Mouse (Mus musculus) embryonic facial prominence, embryonic 11.5 days (tissue): ENCODE measurements around the gene 2310034G01Rik. TPM values are rescaled to one million over a fixed set of nuclear protein-coding genes. Genes with fewer than 3 reads are reported as not detected.

Experiments
- ATAC-seq: fragments of 200-750 bp; cut with Nextera tagmentation; replicated peaks from 2 replicates; pipeline ENCODE4 v1.8.0; 2017; ENCODE audit warnings: low read depth; ENCODE audit not compliant: insufficient number of reproducible peaks, low FRiP score, low TSS enrichment
- DNase-seq: peaks from one replicate; pipeline ENCODE4 v3.0.0-alpha.2; 2015; ENCODE audit warnings: low spot score
- H3K27ac ChIP-seq: fragments of 300-500 bp; sonication (generic); replicated peaks from 2 replicates; pipeline ENCODE4 v1.5.1; 2014; ENCODE audit warnings: mild to moderate bottlenecking, low read depth, low read length, control low read depth
- H3K27me3 ChIP-seq: fragments of 300-500 bp; sonication (generic); 2 replicates; pipeline ENCODE4 v1.6.1; 2014; ENCODE audit warnings: mild to moderate bottlenecking, low read length, moderate library complexity, mixed read lengths; ENCODE audit not compliant: control insufficient read depth, insufficient read depth
- H3K36me3 ChIP-seq: fragments of 300-500 bp; sonication (generic); replicated peaks from 2 replicates; pipeline ENCODE4 v1.6.1; 2014; ENCODE audit warnings: low read depth, mild to moderate bottlenecking, low read length, moderate library complexity, mixed read lengths; ENCODE audit not compliant: control insufficient read depth, insufficient read depth
- H3K4me1 ChIP-seq: fragments of 300-500 bp; sonication (generic); 2 replicates; pipeline ENCODE4 v1.6.1; 2014; ENCODE audit warnings: low read length, mixed read lengths; ENCODE audit not compliant: control insufficient read depth, insufficient read depth
- H3K4me2 ChIP-seq: fragments of 300-500 bp; sonication (generic); 2 replicates; pipeline ENCODE4 v1.6.1; 2014; ENCODE audit warnings: low read depth, mild to moderate bottlenecking, control low read depth, low read length, moderate library complexity
- H3K4me3 ChIP-seq: fragments of 300-500 bp; sonication (generic); 2 replicates; pipeline ENCODE4 v1.5.1; 2014; ENCODE audit warnings: low read depth, low read length, control low read depth
- H3K9ac ChIP-seq: fragments of 300-500 bp; sonication (generic); replicated peaks from 2 replicates; pipeline ENCODE4 v1.6.1; 2014; ENCODE audit warnings: mild to moderate bottlenecking, control low read depth, low read length
- H3K9me3 ChIP-seq: fragments of 300-500 bp; sonication (generic); replicated peaks from 2 replicates; pipeline ENCODE4 v1.6.1; 2016; ENCODE audit warnings: mild to moderate bottlenecking, low read length, inconsistent platforms, mixed read lengths; ENCODE audit not compliant: control insufficient read depth
- WGBS: fragments of 180-500 bp; shearing (Covaris S2); extraction: QIAGEN DNeasy Blood & Tissue Kit; methylation state at CpG from one replicate; pipeline ENCODE4 v1.1.7; 2014; 5-methylcytosine and 5-hydroxymethylcytosine counted together
- polyA plus RNA-seq: library from polyadenylated mRNA; unstranded; fragments of >200 nt; fragmentation: Nextera tagmentation; extraction: Ambion mirVana; gene quantifications from 2 replicates; pipeline ENCODE4 v1.2.1, GENCODE M21; 2014

2310034G01Rik gene
- 1.1 and 2.0 TPM in 2 replicates for polyA plus RNA-seq

DNA sequence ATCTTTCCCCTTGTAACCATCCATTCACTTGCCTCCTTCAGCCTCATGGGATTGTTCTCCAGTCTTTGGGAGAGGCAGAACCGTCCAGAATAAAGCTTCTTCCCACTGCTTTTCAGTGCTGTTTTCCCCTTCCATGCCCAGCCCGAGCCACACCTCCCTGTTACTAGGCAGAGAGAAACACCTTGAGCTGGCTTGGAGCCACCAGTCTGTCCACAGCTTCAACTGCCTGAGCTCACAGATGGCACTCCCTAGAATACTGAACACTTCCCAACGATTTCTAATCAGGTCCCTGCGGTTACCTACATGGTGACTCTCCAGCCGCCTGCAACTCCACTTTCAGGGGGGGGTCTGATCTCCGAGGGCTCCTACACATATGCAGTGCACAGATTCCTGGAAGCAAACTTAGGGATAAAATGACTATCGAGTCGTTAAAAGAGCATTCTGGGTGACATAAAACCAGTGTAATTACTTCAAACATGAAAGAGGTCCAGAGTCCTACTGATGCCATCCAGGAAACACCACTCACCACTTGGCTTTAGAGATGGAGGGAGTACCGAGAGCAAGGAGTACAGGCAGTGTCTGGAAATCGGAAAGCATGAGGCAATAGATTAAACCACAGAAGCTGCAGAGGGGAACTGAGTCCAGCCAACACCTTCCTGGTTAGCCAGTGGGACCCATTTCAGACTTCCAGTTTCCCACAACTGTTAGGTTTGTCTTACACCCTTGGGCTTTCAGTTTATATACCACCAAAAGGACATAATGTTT is at the start of gene 2310034G01Rik:
Gene 2310034G01Rik, minus strand, starts transcription at position 135 of the 765 bp plus-strand sequence.
- Histone ChIP-seq H3K27ac (peak within 1 kb of the TSS; percentile 20; the same call in 1 of the 2 replicates), H3K27me3 (peaks cover 3% of the 10 kb centered on the region; the same call in 1 of the 2 replicates)

DNA sequence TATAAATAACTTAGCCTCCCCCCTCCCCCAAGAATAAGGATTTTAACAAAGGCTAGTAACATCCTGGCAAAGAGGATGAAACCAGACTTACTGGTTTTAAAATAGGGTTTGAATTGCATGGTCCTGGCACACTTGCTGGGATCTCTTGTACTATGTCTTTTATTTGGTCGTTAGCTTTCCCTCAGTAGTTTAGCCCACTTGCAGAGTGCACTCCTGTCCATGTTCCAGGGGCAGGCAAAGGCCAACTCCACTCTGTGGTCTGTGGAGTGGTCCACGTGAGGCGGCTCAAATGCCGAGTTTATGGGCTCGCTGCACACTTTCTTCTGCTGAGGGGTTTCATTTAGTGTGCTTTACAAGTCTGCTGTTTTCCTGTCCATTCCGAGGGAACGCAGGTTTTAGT is 49.8 kb upstream of the 2310034G01Rik start:
- H3K27me3 ChIP-seq = no peaks in the 10 kb centered on the region
- H3K27ac ChIP-seq = no peak overlapping the region
- no peaks in the 10 kb centered on the region; the same call in 1 of the 2 replicates for H3K36me3 ChIP-seq
- no peak overlapping the region for H3K4me2 ChIP-seq
- no peak for ATAC-seq
- H3K9ac ChIP-seq = no peak overlapping the region
- 79% methylated on average over 7 of the region's 7 CpGs for WGBS
- no peaks in the 10 kb centered on the region for H3K9me3 ChIP-seq
- H3K4me3 ChIP-seq = no peak overlapping the region
- DNase-seq = no peak
- H3K4me1 ChIP-seq = peaks cover 2% of the 10 kb centered on the region; the same call in 1 of the 2 replicates

More for the DNA sequence above, at the start of gene 2310034G01Rik:
- 67% methylated on average over 10 of the region's 10 CpGs for WGBS
- peak within 1 kb of the TSS; percentile 66 for H3K4me3 ChIP-seq
- no peaks in the 10 kb centered on the region for H3K36me3 ChIP-seq
- no peaks in the 10 kb centered on the region; the same call in 1 of the 2 replicates for H3K4me1 ChIP-seq
- DNase-seq (no peak), ATAC-seq (no peak)
- H3K9me3 ChIP-seq = no peaks in the 10 kb centered on the region
- peak within 1 kb of the TSS; percentile 85 for H3K9ac ChIP-seq
- H3K4me2 ChIP-seq = peak within 1 kb of the TSS; percentile 97

DNA sequence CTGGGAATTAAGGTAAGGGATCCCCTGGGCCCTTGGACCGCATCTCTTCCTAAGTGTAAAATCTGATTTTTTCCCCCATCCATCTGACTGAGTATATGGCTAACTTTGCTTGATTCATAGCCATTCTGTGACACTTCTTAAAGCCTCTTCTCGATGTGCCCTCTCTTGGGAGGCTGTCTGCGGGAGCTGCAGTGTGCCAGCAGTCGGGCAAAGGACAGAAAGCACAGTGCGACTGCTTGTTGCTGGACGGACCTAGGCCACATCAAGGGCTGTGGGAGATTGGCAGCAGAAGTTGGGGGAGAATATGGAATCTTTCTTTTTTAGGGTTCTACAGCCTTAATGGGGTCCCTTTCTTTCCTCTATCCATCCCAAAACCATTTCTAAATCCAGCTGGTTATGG is 49.3 kb upstream of the 2310034G01Rik start:
- no peak overlapping the region for H3K9ac ChIP-seq
- no peak for DNase-seq
- no peaks in the 10 kb centered on the region; the same call in 1 of the 2 replicates for H3K36me3 ChIP-seq
- H3K4me1 ChIP-seq = peaks cover 2% of the 10 kb centered on the region; the same call in 1 of the 2 replicates
- no peak overlapping the region for H3K4me3 ChIP-seq
- H3K4me2 ChIP-seq = no peak overlapping the region
- ATAC-seq = no peak
- H3K9me3 ChIP-seq = no peaks in the 10 kb centered on the region
- 75% methylated on average over 6 of the region's 6 CpGs for WGBS
- H3K27ac ChIP-seq = no peak overlapping the region
- H3K27me3 ChIP-seq = no peaks in the 10 kb centered on the region

DNA sequence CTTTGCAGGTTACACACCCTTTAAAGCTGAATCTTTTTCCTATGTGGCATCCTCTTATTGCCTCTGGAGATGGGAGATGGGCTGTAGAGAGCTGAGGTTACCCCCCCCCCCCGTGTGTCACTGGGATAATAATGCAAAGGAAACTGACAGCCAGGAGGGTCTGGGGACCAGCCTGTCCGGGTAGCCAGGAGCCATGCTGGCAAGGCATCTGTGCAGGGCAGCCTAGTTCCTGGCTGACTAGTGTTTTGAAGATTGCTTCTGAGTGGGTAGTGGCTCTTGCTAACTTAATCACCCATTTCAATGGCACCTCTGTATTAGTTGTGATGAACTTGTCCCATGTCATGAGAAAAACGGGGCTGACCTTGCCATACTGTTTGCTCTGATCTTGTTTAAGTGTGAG is 48.3 kb upstream of the 2310034G01Rik start:
- H3K9me3 ChIP-seq = no peaks in the 10 kb centered on the region
- no peak for DNase-seq
- H3K9ac ChIP-seq = peak overlapping the region; percentile 88
- WGBS = 35% methylated on average over 3 of the region's 3 CpGs
- H3K4me1 ChIP-seq = peaks cover 2% of the 10 kb centered on the region; the same call in 1 of the 2 replicates
- H3K27ac ChIP-seq = no peak overlapping the region
- peak overlapping the region; percentile 87 for H3K4me3 ChIP-seq
- peak overlapping the region; percentile 76 for H3K4me2 ChIP-seq
- no peaks in the 10 kb centered on the region for H3K27me3 ChIP-seq
- ATAC-seq = no peak
- no peaks in the 10 kb centered on the region; the same call in 1 of the 2 replicates for H3K36me3 ChIP-seq

DNA sequence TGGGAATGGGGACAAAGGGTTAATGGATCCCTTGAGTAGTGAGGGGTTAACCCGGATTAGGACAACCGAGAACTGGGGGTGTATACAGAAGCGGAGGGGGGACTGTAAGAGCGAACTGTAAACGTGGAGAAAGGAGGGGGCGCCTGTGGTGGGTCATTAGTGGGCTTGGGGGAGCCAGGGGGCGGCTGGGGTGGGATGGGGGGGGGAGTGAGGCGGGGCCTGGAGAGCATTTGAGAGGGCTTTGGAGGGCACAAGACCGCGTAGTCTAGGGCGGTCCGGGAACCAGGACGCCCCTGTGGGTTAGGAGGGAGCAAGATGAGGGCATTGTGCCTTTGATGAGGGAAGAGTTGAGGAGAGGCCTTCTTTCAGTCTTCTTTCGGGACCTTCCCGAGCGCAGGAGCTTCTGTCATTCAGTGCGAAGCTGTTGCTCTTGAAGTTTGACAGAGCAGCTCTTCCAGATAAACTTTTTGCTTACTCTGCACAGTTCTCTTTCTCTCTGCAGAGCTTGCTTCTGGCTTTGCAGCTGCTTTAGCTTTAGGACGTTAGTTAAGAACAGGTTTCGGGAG is 47.4 kb upstream of the 2310034G01Rik start:
- peak; percentile 58 for DNase-seq
- peak overlapping the region; percentile 84 for H3K27ac ChIP-seq
- 3% methylated on average over 19 of the region's 19 CpGs for WGBS
- H3K4me2 ChIP-seq = peak overlapping the region; percentile 76
- H3K36me3 ChIP-seq = no peaks in the 10 kb centered on the region; the same call in 1 of the 2 replicates
- no peaks in the 10 kb centered on the region for H3K27me3 ChIP-seq
- no peaks in the 10 kb centered on the region for H3K9me3 ChIP-seq
- peak overlapping the region; percentile 87 for H3K4me3 ChIP-seq
- ATAC-seq = no peak; the same call in 1 of the 2 replicates
- peaks cover 2% of the 10 kb centered on the region; the same call in 1 of the 2 replicates for H3K4me1 ChIP-seq
- H3K9ac ChIP-seq = peak overlapping the region; percentile 88

DNA sequence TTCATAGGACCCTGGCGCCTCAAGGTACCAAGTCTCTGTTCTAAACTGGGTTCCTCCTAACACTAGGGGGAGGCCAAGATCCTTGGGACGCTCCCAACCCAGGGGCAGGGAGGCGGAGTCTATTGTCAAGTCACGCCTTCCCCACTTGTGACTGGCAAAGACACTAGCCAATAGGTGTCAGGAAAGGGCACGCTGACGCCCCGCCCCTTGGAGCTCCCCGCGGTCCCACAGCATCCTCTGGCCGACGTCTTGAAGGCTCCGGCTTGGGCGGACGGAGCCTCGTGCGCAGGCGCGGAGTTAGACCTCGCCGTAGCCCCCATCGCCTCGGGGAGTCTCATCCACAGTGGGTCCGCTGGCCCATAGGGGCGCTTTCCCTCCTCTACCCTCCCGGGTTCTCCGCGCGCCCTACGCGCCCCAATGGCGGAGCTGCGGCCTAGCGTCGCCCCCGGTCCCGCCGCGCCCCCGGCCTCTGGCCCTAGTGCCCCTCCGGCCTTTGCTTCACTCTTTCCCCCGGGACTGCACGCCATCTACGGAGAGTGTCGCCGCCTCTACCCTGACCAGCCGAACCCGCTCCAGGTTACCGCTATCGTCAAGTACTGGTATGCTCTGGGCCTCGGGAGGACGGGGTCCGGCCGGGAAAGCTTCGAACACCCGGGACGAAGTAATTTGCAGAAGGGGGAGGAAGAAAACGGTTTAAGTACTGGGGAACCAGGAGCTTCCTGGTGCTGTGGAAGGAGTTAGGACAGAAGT is 46.8 kb upstream of the 2310034G01Rik start, which contains the start of gene Sufu:
Gene Sufu, plus strand, starts transcription at position 211 of the 750 bp plus-strand sequence.
- ATAC-seq (peak; percentile 80), DNase-seq (peak; percentile 100)
- H3K27me3 ChIP-seq = no peaks in the 10 kb centered on the region
- no peaks in the 10 kb centered on the region; the same call in 1 of the 2 replicates for H3K36me3 ChIP-seq
- peak within 1 kb of the TSS; percentile 84 for H3K27ac ChIP-seq
- H3K9me3 ChIP-seq = no peaks in the 10 kb centered on the region
- H3K9ac ChIP-seq = peak within 1 kb of the TSS; percentile 88
- H3K4me3 ChIP-seq = peak within 1 kb of the TSS; percentile 87
- peaks cover 2% of the 10 kb centered on the region; the same call in 1 of the 2 replicates for H3K4me1 ChIP-seq
- WGBS = under 1% methylated on average over 49 of the region's 57 CpGs
- peak within 1 kb of the TSS; percentile 76 for H3K4me2 ChIP-seq

DNA sequence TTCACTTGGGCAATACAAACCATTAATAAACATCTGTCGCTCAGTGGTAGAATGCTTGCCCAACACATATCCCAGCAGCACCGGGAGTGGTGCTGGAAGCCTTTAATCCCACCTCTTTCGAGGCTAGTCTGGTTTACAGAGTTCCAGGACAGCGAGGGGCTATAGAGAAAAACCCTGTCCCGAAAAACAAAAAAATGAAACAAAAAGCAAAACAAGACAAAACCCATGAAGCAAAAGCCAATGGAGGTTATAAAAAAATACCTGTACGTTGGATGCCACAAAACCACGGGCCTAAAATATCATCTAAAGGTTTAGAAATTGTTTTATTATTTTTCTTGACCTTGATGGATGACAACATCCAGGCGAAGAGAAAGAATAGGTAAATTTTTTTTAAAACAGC is 46.0 kb upstream of the 2310034G01Rik start:
- H3K4me3 ChIP-seq = peak overlapping the region; percentile 76
- peak overlapping the region; percentile 47 for H3K4me2 ChIP-seq
- H3K9me3 ChIP-seq = no peaks in the 10 kb centered on the region
- DNase-seq (no peak), ATAC-seq (no peak)
- no peaks in the 10 kb centered on the region for H3K36me3 ChIP-seq
- H3K9ac ChIP-seq = peak overlapping the region; percentile 36
- no peak overlapping the region for H3K27ac ChIP-seq
- H3K4me1 ChIP-seq = peaks cover 2% of the 10 kb centered on the region; the same call in 1 of the 2 replicates
- H3K27me3 ChIP-seq = no peaks in the 10 kb centered on the region
- WGBS = 13% methylated on average over 8 of the region's 8 CpGs
